Mouse (Mus musculus) C2C12 (cell line): ENCODE results near the gene Ly6g6f.

Experiments
- CTCF ChIP-seq: IDR thresholded peaks from one replicate; pipeline ENCODE4 v1.5.1; 2011; ENCODE audit not compliant: control insufficient read depth, insufficient read depth, insufficient read length
- MYOG ChIP-seq: IDR thresholded peaks from one replicate; pipeline ENCODE4 v1.6.1; 2011; ENCODE audit not compliant: control insufficient read depth, insufficient read length; ENCODE audit errors: extremely low read depth
- USF1 ChIP-seq: IDR thresholded peaks from one replicate; pipeline ENCODE4 v1.6.1; 2011; ENCODE audit warnings: low read depth, mild to moderate bottlenecking, control low read depth, moderate library complexity

DNA sequence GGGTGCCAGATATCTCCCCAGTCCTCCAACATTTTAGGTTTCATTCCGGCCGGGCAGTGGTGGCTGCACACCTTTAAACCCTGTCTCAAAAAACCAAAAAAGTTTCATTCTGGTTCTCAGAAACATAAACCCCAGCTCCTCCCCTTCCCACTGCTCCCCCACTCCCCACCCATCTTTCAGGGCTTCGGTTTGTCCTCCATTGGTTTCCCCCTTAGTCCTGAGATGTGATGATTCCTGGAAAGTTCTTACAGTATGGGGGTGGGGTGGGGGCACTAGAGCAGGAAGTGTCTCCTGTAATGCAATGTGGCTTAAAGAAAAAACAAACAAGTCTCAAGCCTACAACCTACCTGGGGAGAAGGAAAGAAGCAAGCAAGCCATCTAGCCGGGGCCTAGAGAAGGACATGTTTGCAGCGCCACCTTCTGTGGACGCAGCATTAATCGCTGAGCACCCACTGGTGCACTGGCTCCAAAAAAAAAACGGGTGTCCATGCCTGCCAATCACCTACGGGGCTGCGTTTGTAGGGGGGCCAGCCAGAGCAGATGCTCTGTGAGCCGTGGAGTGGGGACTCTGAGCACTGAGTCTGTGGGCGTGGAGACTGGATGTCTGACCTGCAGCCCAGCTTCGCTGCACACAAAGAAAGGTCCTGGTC, 20.5 kb upstream of the Ly6g6f start:
- TF ChIP-seq MYOG (no peak), CTCF (peak; percentile 41), USF1 (no peak)
